Mouse (Mus musculus): ENCODE results near the gene Ormdl3. TPM values are rescaled to one million over a fixed set of nuclear protein-coding genes. Genes with fewer than 3 reads are reported as not detected.

The Ormdl3 gene
- polyA plus RNA-seq, 1 experiment from 2014 or later, result 127 TPM

DNA sequence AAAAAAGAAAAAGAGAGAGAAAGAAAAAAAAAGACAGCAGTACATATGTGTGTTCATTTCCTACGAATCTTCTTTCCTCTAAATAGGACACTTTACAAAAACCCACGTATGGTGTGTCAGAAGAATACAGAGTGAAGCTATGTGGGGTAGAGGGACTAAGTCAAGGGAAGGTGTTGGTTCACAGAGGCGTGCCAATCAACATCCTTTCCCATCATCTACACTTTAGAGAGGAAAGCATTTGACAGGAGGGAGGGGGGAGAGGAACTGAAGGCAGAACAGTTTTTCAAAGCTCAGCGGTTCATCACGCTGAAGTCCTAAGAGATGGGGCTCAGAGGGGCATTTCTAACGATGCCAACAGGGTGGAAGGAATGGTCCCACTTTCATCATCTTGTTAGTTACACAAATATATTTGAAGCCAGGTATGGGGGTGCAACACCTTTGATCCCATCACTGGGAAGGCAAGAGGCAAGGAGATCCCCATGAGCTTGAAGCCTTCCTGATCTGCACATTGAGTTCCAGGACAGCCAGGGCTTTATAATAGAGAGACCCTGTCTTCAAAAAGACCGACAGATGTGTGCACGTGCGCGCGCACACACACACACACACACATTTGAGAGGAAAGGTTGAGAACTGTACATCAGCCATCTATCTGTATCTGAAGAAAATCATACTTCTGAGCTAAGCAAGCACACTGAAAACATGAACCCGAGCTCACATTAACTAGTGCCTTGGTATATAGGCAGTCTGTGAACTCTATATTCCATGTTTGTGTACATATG lies 40.5 kb downstream of the Ormdl3 start:
- Histone ChIP-seq H3K9me3 (ENCODE audit: control insufficient read depth, low read length) (no peaks in the 10 kb centered on the region), H3K36me3 (ENCODE audit: control insufficient read depth, insufficient read depth) (no peaks in the 10 kb centered on the region), H3K4me2 (ENCODE audit: low read length) (no peak overlapping the region), H3K27me3 (replicated peaks; ENCODE audit: control insufficient read depth, insufficient read depth, low read length) (peaks cover 60% of the 10 kb centered on the region), H3K27ac (ENCODE audit: low read length) (no peak overlapping the region), H3K4me1 (replicated peaks; ENCODE audit: control insufficient read depth, insufficient read depth, low read length) (peaks cover 16% of the 10 kb centered on the region), H3K4me3 (replicated peaks; ENCODE audit: low read length) (no peak overlapping the region), H3K9ac (replicated peaks; ENCODE audit: low read depth, low read length) (no peak overlapping the region)
- 48% methylated on average over 12 of the region's 12 CpGs for WGBS
- no peak for ATAC-seq

DNA sequence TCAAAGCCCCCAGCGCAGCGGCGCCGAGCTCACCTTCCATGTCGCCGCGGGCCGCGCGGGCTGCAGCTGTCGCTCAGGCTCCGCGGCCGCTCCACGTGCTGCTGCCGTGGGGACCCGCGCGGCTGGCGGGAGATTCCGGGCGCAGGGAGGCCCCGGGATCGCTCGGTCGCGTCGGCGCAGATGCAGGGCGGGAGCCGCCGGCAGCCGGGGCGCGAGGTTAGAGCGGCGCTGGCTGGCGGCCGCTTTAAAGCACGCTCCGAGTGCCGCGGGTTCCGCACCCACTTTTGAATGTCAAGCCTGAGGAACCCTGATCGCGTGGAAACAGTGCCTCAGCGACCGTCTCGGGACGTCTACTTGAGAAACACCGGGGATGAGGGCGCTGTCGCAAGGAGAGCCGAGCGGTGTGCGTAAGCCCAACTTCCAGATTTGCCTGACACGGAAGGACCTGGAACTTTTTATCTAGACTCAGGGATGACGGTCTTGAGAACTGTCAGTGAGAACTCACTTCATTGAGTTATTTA lies 41.4 kb downstream of the Ormdl3 start, which contains the start of gene Ikzf3:
Gene Ikzf3 (minus strand): TSS at position 321 of the 521 bp plus-strand sequence.
- Histone ChIP-seq H3K4me1 (replicated peaks; ENCODE audit: control insufficient read depth, insufficient read depth, low read length) (peaks cover 12% of the 10 kb centered on the region), H3K4me2 (ENCODE audit: low read length) (peak within 1 kb of the TSS; percentile 80), H3K4me3 (replicated peaks; ENCODE audit: low read length) (peak within 1 kb of the TSS; percentile 45), H3K9ac (replicated peaks; ENCODE audit: low read depth, low read length) (peak within 1 kb of the TSS; percentile 45), H3K9me3 (ENCODE audit: control insufficient read depth, low read length) (no peaks in the 10 kb centered on the region), H3K27ac (ENCODE audit: low read length) (no peak within 1 kb of the TSS), H3K36me3 (ENCODE audit: control insufficient read depth, insufficient read depth) (no peaks in the 10 kb centered on the region), H3K27me3 (replicated peaks; ENCODE audit: control insufficient read depth, insufficient read depth, low read length) (peaks cover 68% of the 10 kb centered on the region)
- 1% methylated on average over 56 of the region's 58 CpGs for WGBS
- ATAC-seq, result no peak

DNA sequence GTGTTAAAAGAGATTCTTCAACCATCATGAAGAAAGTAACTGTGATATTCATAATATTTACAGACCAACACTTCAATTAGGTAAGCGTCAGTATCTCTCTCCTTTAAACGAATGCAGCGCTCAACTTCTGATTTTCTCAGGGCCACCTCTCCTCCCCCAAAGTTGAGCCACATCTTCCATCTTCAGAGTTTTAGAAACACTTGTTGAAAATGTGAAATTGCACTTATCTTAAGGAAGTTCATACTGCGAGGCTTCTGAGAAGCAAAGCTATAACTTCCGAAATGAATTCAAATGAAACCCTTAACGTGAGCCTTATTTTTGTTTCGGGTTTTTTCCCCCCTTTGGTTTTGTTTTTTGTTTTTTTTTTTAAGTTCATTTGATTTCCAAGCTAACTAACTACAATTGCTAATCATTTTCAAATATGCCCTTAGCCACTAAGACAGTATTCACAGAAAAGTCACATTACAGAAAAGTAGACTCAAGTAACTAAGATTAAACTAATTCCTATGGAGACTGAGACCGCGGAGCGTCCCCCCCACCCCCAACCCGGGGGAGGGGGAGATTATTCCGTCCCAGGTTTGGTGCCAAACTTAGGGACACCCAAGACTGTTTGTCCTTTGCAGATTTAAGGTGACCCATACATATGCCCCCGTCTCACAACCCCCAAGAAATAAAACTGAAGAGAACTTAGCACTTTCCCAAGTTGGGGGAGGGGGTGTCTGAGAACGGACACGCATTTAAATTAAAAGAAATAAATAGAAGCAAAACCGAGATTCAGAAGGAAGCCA lies 42.1 kb downstream of the Ormdl3 start:
- Histone ChIP-seq H3K9me3 (ENCODE audit: control insufficient read depth, low read length) (no peaks in the 10 kb centered on the region), H3K4me3 (replicated peaks; ENCODE audit: low read length) (peak overlapping the region; percentile 45), H3K36me3 (ENCODE audit: control insufficient read depth, insufficient read depth) (no peaks in the 10 kb centered on the region), H3K4me1 (replicated peaks; ENCODE audit: control insufficient read depth, insufficient read depth, low read length) (peaks cover 8% of the 10 kb centered on the region), H3K9ac (replicated peaks; ENCODE audit: low read depth, low read length) (peak overlapping the region; percentile 45; the same call in 1 of the 2 replicates), H3K27me3 (replicated peaks; ENCODE audit: control insufficient read depth, insufficient read depth, low read length) (peaks cover 65% of the 10 kb centered on the region), H3K27ac (ENCODE audit: low read length) (no peak overlapping the region), H3K4me2 (ENCODE audit: low read length) (peak overlapping the region; percentile 80)
- 4% methylated on average over 16 of the region's 16 CpGs for WGBS
- no peak for ATAC-seq

DNA sequence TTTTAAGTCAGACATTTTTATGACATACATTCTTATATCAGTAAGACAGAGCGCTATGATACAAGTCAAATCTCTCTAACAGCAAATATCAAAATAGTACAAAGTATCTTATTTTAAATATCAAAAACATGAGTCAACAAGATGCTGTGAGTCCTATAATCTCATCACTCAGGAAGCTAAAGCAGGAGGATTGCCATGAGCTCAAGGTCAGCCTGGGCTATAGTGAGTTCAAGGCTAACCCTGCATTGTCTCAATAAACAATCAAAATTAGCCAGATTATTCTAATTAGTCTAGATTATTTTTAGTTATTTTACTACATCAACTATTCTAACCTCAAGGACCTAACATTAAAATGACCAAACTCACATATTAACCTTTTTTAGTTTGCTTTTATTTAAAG lies 43.8 kb downstream of the Ormdl3 start:
- no peak for ATAC-seq
- 83% methylated on average over 1 of the region's 1 CpGs for WGBS
- no peak overlapping the region for H3K27ac ChIP-seq (ENCODE audit: low read length)
- H3K4me2 ChIP-seq (ENCODE audit: low read length), result no peak overlapping the region
- no peaks in the 10 kb centered on the region for H3K36me3 ChIP-seq (ENCODE audit: control insufficient read depth, insufficient read depth)
- H3K9ac ChIP-seq (replicated peaks; ENCODE audit: low read depth, low read length), result no peak overlapping the region
- H3K27me3 ChIP-seq (replicated peaks; ENCODE audit: control insufficient read depth, insufficient read depth, low read length), result peaks cover 51% of the 10 kb centered on the region
- H3K4me3 ChIP-seq (replicated peaks; ENCODE audit: low read length), result no peak overlapping the region
- H3K9me3 ChIP-seq (ENCODE audit: control insufficient read depth, low read length), result no peaks in the 10 kb centered on the region; the same call in 1 of the 2 replicates
- peaks cover 8% of the 10 kb centered on the region for H3K4me1 ChIP-seq (replicated peaks; ENCODE audit: control insufficient read depth, insufficient read depth, low read length)

DNA sequence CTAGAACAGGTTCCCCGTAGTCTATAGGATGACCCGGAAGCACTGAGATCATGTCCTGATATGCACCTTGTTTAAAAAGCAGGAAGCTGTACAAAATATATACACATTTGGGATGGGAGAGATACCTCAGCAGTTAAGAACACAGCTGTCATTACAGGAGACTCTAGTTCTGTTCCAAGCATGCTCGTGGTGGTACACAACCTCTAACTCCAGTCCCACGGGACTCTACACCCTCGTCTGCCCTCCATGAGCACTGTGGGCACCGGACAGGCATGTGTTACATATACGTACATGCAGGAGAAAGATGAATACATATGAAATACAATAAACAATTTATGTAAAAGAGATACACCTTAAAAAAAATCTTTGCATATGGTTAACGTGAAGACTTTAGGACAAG lies 44.6 kb downstream of the Ormdl3 start:
- ATAC-seq, result no peak
- Histone ChIP-seq H3K36me3 (ENCODE audit: control insufficient read depth, insufficient read depth) (no peaks in the 10 kb centered on the region), H3K4me2 (ENCODE audit: low read length) (no peak overlapping the region), H3K9me3 (ENCODE audit: control insufficient read depth, low read length) (no peaks in the 10 kb centered on the region; the same call in 1 of the 2 replicates), H3K27ac (ENCODE audit: low read length) (no peak overlapping the region), H3K27me3 (replicated peaks; ENCODE audit: control insufficient read depth, insufficient read depth, low read length) (peaks cover 45% of the 10 kb centered on the region), H3K4me1 (replicated peaks; ENCODE audit: control insufficient read depth, insufficient read depth, low read length) (peaks cover 8% of the 10 kb centered on the region), H3K9ac (replicated peaks; ENCODE audit: low read depth, low read length) (no peak overlapping the region), H3K4me3 (replicated peaks; ENCODE audit: low read length) (no peak overlapping the region)
- WGBS, result 74% methylated on average over 8 of the region's 8 CpGs

DNA sequence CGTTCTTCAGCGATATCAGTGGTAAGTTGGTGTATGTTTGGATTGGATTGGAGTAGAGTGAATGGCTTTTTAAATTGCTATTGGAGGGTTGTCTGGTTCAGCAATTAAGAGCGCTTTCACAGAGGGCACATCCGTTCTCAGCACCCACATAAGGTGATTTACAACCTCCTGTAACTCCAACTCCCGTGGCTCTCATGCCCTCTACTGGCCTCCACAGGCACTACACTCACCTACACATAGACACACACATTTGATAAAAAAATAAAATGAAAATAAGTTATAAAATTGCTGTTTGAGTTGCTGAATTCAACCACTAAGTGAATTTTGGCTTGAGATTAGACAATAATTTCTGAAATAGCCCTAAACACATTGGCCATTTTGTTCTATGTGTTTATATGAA lies 46.8 kb downstream of the Ormdl3 start:
- Histone ChIP-seq H3K4me2 (ENCODE audit: low read length) (no peak overlapping the region), H3K9me3 (ENCODE audit: control insufficient read depth, low read length) (no peaks in the 10 kb centered on the region; the same call in 1 of the 2 replicates), H3K4me1 (replicated peaks; ENCODE audit: control insufficient read depth, insufficient read depth, low read length) (peaks cover 1% of the 10 kb centered on the region; the same call in 1 of the 2 replicates), H3K27me3 (replicated peaks; ENCODE audit: control insufficient read depth, insufficient read depth, low read length) (peaks cover 25% of the 10 kb centered on the region), H3K4me3 (replicated peaks; ENCODE audit: low read length) (no peak overlapping the region), H3K9ac (replicated peaks; ENCODE audit: low read depth, low read length) (no peak overlapping the region), H3K27ac (ENCODE audit: low read length) (no peak overlapping the region), H3K36me3 (ENCODE audit: control insufficient read depth, insufficient read depth) (no peaks in the 10 kb centered on the region)
- WGBS, result 84% methylated on average over 5 of the region's 5 CpGs
- ATAC-seq, result no peak

DNA sequence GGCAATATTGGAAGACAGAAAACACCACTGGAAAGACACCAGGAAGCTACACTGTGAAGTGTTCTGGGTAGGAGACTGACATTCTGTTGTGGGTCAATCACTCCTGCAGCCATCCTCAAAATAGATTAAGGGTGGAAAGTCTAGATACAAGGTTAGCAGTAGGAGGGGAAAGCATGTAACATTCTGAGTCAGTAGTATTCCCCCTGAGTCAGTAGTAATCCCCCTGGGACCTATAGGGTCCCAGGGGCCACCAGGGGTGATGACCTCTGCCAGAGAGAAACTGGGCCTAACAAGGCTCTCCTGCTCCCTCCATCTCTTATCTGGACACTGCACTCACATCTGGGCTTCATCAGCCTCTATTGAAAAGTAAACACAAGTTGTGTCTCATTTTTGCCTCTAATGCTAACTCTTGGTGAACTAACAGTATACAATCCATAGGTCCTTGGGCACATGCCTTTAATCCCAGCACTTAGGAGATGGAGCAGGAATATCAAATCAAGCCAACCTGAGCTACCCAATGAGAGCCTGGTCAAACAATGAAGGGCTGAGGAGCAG lies 49.6 kb downstream of the Ormdl3 start:
- Histone ChIP-seq H3K9ac (replicated peaks; ENCODE audit: low read depth, low read length) (no peak overlapping the region), H3K4me1 (replicated peaks; ENCODE audit: control insufficient read depth, insufficient read depth, low read length) (no peaks in the 10 kb centered on the region), H3K27ac (ENCODE audit: low read length) (no peak overlapping the region), H3K27me3 (replicated peaks; ENCODE audit: control insufficient read depth, insufficient read depth, low read length) (peaks cover 15% of the 10 kb centered on the region), H3K4me3 (replicated peaks; ENCODE audit: low read length) (no peak overlapping the region), H3K36me3 (ENCODE audit: control insufficient read depth, insufficient read depth) (no peaks in the 10 kb centered on the region), H3K9me3 (ENCODE audit: control insufficient read depth, low read length) (no peaks in the 10 kb centered on the region; the same call in 1 of the 2 replicates), H3K4me2 (ENCODE audit: low read length) (no peak overlapping the region)
- ATAC-seq, result no peak

Measured in forebrain, embryonic 16.5 days (tissue).